Mouse (Mus musculus) liver, adult 2 months (tissue): ENCODE data around the gene Tdg. TPM values are rescaled to one million over a fixed set of nuclear protein-coding genes. Genes with fewer than 3 reads are reported as not detected.

Experiments used
- DNase-seq: peaks from one replicate; pipeline ENCODE4 v3.0.0-alpha.2; 2011; ENCODE audit warnings: low read depth, low spot score; ENCODE audit errors: extremely low read depth
- H3K27ac ChIP-seq: fragments of 200-500 bp; replicated peaks from 2 replicates; pipeline ENCODE4 v1.5.1; 2012; ENCODE audit warnings: low read depth, mild to moderate bottlenecking, control low read depth, inconsistent platforms, low read length; ENCODE audit not compliant: insufficient read depth
- H3K27me3 ChIP-seq: fragments of 200-500 bp; 2 replicates; pipeline ENCODE4 v1.6.1; 2012; ENCODE audit warnings: mild to moderate bottlenecking, moderate library complexity, low read length, inconsistent platforms; ENCODE audit not compliant: control insufficient read depth, insufficient read depth
- H3K36me3 ChIP-seq: fragments of 200-500 bp; 2 replicates; pipeline ENCODE4 v1.6.1; 2012; ENCODE audit warnings: low read length, inconsistent platforms; ENCODE audit not compliant: control insufficient read depth, insufficient read depth
- H3K4me1 ChIP-seq: fragments of 200-500 bp; 2 replicates; pipeline ENCODE4 v1.6.1; 2011; ENCODE audit warnings: low read length; ENCODE audit not compliant: control insufficient read depth, insufficient read depth
- H3K4me3 ChIP-seq: fragments of 200-500 bp; 2 replicates; pipeline ENCODE4 v1.5.1; 2011; ENCODE audit warnings: low read depth, mild to moderate bottlenecking, control low read depth, low read length, moderate library complexity; ENCODE audit not compliant: insufficient read depth
- H3K79me2 ChIP-seq: fragments of 200-500 bp; 2 replicates; pipeline ENCODE4 v1.6.1; 2012; ENCODE audit warnings: inconsistent platforms, mild to moderate bottlenecking, low read length, moderate library complexity; ENCODE audit not compliant: control insufficient read depth, insufficient read depth
- H3K9ac ChIP-seq: fragments of 200-500 bp; 2 replicates; pipeline ENCODE4 v1.6.1; 2012; ENCODE audit warnings: low read depth, mild to moderate bottlenecking, control low read depth, inconsistent platforms, low read length
- CTCF ChIP-seq: fragments of 200-500 bp; IDR thresholded peaks from 2 replicates; pipeline ENCODE4 v1.5.1; 2011; ENCODE audit warnings: low read depth, low read length, control low read depth
- POLR2A ChIP-seq: fragments of 200-500 bp; IDR thresholded peaks from 2 replicates; pipeline ENCODE4 v1.6.1; 2011; ENCODE audit warnings: low read length, control low read depth; ENCODE audit not compliant: insufficient read depth; ENCODE audit errors: extremely low read depth
- whole genome bisulfite sequencing: fragments of 180-500 bp; shearing (Covaris S2); methylation state at CpG from one replicate; pipeline ENCODE4 v1.1.7; 2018; 5-methylcytosine and 5-hydroxymethylcytosine counted together
- polyA plus RNA-seq: library from polyadenylated mRNA; depleted of rRNA; stranded (reverse); fragments of >200 nt; gene quantifications from 2 replicates; pipeline ENCODE4 v1.2.3, GENCODE M21; 2012
- total RNA-seq: library from RNA; depleted of rRNA; stranded (reverse); fragments of >200 nt; gene quantifications from 2 replicates; pipeline ENCODE4 v1.2.3, GENCODE M21; 2014

Gene Tdg
- total and polyA plus RNA-seq, 2 experiments: 9.7 to 10.7 TPM

GRCm38 (mm10) chr10:82670205-82670604 lies 40.6 kb downstream of the Tdg start:
- no peak overlapping the region for H3K4me3 ChIP-seq
- H3K27me3 ChIP-seq: no peaks in the 10 kb centered on the region
- no peaks in the 10 kb centered on the region for H3K36me3 ChIP-seq
- no peak overlapping the region for H3K27ac ChIP-seq
- H3K9ac ChIP-seq: no peak overlapping the region
- 74% methylated on average over 6 of the region's 6 CpGs for WGBS
- H3K79me2 ChIP-seq: no peaks in the 10 kb centered on the region
- no peak for DNase-seq
- H3K4me1 ChIP-seq: peaks cover 2% of the 10 kb centered on the region
- TF ChIP-seq POLR2A (no peak), CTCF (no peak)

- TF ChIP-seq CTCF (no peak), POLR2A (no peak)
- no peak overlapping the region for H3K27ac ChIP-seq
- no peaks in the 10 kb centered on the region for H3K79me2 ChIP-seq
- no peak overlapping the region for H3K9ac ChIP-seq
- no peaks in the 10 kb centered on the region for H3K36me3 ChIP-seq
- no peak overlapping the region for H3K4me3 ChIP-seq
- no peaks in the 10 kb centered on the region for H3K27me3 ChIP-seq
- 87% methylated on average over 6 of the region's 6 CpGs for WGBS
- DNase-seq: no peak
- H3K4me1 ChIP-seq: no peaks in the 10 kb centered on the region
These were observed 47.3 kb downstream of the Tdg start for GRCm38 (mm10) chr10:82676949-82677348.

DNA sequence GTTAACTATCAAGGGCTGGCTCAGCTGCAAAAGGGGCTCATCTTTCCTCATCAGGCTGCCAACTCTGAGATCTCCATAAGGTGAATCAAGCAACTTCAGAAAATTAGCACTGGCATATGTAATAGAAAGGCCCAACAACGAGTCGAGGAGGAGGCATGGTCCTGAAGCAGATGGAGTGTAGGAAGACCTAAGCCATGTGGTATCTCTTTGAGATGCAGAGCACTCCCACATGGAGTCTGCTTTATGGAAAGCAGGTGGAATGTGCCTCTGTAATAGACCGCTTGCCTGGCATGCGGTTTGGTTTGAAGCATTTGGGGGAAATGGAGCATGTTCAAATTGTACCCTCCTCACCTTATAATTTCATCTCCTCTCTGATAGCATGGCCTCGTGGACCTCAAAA lies 51.1 kb downstream of the Tdg start:
- H3K9ac ChIP-seq: no peak overlapping the region
- H3K27me3 ChIP-seq: no peaks in the 10 kb centered on the region
- no peaks in the 10 kb centered on the region for H3K79me2 ChIP-seq
- WGBS: 89% methylated on average over 5 of the region's 5 CpGs
- no peak overlapping the region for H3K4me3 ChIP-seq
- H3K36me3 ChIP-seq: no peaks in the 10 kb centered on the region
- H3K4me1 ChIP-seq: no peaks in the 10 kb centered on the region
- no peak for TF ChIP-seq CTCF
- TF ChIP-seq POLR2A: no peak
- DNase-seq: no peak
- H3K27ac ChIP-seq: no peak overlapping the region

DNA sequence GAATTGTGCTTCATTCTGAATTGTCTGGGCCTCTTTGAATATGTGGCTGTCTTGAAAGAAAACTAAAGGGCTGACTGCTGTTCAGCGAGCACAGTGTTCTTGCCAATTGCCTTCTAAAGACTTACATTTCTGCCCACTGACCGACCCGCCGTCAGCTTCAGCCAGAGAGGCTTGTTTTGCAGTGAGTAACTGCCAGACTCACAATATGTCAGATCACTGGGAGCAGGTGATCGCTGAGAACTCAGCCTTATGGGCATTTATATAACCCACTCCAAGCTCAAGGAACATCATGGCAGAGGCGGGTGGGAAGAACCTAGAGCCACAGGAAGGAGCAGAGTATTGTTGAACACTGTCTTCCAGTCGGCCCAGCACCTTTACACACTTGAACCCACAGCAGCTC lies 52.0 kb downstream of the Tdg start:
- 89% methylated on average over 7 of the region's 7 CpGs for WGBS
- H3K27ac ChIP-seq: no peak overlapping the region
- H3K27me3 ChIP-seq: no peaks in the 10 kb centered on the region
- H3K36me3 ChIP-seq: no peaks in the 10 kb centered on the region
- H3K4me1 ChIP-seq: no peaks in the 10 kb centered on the region
- H3K4me3 ChIP-seq: no peak overlapping the region
- TF ChIP-seq POLR2A: no peak
- TF ChIP-seq CTCF: no peak
- no peaks in the 10 kb centered on the region for H3K79me2 ChIP-seq
- DNase-seq: no peak
- no peak overlapping the region for H3K9ac ChIP-seq

- Histone ChIP-seq H3K27me3 (no peaks in the 10 kb centered on the region), H3K36me3 (no peaks in the 10 kb centered on the region), H3K9ac (no peak overlapping the region), H3K4me1 (no peaks in the 10 kb centered on the region), H3K27ac (no peak overlapping the region), H3K79me2 (no peaks in the 10 kb centered on the region), H3K4me3 (no peak overlapping the region)
- DNase-seq: no peak
- 80% methylated on average over 2 of the region's 2 CpGs for WGBS
- no peak for TF ChIP-seq POLR2A
- no peak for TF ChIP-seq CTCF
These were observed 55.8 kb downstream of the Tdg start for GRCm38 (mm10) chr10:82685440-82685839.

DNA sequence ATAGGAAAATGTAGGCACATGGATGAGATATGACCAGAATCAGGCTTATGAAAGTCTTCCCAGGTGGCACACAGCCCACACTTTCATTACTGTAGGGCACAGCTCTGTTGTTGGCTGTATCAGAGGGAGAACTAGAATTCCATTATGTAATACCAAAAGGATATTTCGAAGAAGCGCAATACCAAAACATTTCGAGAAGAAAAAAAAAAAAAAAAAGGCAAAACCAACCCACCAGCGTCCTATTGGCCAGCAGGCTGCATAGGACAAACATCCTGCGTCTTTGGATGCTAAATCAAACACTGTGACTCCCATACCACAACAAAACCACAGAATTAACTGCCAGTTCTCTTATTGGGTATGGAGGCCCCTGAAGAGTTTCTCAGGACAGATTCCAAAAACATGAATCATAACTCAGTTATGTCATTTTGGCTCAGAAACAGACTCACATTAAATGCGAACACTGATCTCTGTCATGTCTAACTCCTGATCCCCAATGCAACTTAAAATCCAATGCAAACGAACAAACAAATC lies 60.1 kb downstream of the Tdg start:
- Histone ChIP-seq H3K27ac (no peak overlapping the region), H3K4me1 (no peaks in the 10 kb centered on the region), H3K27me3 (no peaks in the 10 kb centered on the region), H3K4me3 (no peak overlapping the region), H3K79me2 (no peaks in the 10 kb centered on the region), H3K36me3 (no peaks in the 10 kb centered on the region), H3K9ac (no peak overlapping the region)
- no peak for DNase-seq
- WGBS: 69% methylated on average over 7 of the region's 7 CpGs
- TF ChIP-seq CTCF (no peak), POLR2A (no peak)

GRCm38 (mm10) chr10:82690494-82690893 lies 60.9 kb downstream of the Tdg start, which contains the start of gene Glt8d2:
Gene Glt8d2, minus strand, starts transcription at chr10:82690650.
- H3K27ac ChIP-seq: no peak within 1 kb of the TSS
- no peak for DNase-seq
- H3K4me1 ChIP-seq: no peaks in the 10 kb centered on the region
- H3K27me3 ChIP-seq: no peaks in the 10 kb centered on the region
- TF ChIP-seq POLR2A (no peak), CTCF (no peak)
- H3K79me2 ChIP-seq: no peaks in the 10 kb centered on the region
- no peaks in the 10 kb centered on the region for H3K36me3 ChIP-seq
- no peak within 1 kb of the TSS for H3K9ac ChIP-seq
- WGBS: 14% methylated on average over 14 of the region's 14 CpGs
- no peak within 1 kb of the TSS; the same call in 1 of the 2 replicates for H3K4me3 ChIP-seq
